Mouse (Mus musculus) lung, postnatal 10 days (tissue): ENCODE results near the gene Tmem74b.

Source experiments
- DNase-seq: peaks from one replicate; pipeline ENCODE4 v3.0.0; 2021

Gene Tmem74b

DNA sequence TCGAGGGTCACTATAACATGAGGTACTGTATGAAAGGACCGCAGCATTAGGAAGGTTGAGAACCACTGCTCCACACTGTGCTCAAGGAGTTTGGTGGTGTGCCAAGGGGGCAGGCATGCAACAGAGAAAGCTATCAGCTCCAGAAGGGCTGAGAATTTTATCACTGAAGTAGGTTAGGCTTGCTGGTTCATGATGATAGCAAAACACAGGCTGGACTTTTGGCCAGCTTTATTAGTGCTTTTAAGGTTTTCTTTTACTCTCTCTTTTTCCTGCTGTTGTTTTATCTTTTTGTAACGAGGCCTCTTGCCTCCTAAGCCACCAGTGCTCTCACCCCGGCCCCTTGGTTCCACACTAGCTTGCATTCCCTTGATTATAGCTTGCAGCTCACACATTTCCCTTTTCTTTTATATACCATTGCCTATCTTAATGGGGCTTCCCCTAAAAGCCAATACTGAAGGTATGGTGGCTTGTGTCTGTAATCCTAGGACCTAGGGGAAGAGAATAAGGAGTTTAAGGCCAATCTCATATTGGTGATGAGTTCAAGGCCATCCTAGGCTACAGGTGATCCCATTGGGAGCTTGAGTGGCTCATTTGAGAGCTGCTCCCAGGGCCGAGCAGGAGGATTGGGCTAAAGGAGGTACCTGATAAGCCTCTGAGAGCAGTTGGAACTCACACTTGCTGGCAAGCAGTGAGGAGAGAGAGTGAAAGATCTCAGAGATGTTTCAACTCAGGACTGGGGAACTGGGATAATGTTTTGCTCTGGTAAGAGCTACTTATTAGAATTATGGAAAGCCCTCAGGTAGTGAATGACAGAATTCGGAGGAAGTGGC is 41.3 kb downstream of the Tmem74b start:
- DNase-seq = no peak

GRCm38 (mm10) chr2:151743845-151744244 is 42.0 kb downstream of the Tmem74b start, which contains the start of gene Psmf1:
Gene Psmf1, minus strand, starts transcription at chr2:151744186.
- DNase-seq = no peak

GRCm38 (mm10) chr2:151747847-151748705 is 46.3 kb downstream of the Tmem74b start:
- DNase-seq = peak; percentile 78

GRCm38 (mm10) chr2:151751330-151751729 is 49.5 kb downstream of the Tmem74b start:
- no peak for DNase-seq

DNA sequence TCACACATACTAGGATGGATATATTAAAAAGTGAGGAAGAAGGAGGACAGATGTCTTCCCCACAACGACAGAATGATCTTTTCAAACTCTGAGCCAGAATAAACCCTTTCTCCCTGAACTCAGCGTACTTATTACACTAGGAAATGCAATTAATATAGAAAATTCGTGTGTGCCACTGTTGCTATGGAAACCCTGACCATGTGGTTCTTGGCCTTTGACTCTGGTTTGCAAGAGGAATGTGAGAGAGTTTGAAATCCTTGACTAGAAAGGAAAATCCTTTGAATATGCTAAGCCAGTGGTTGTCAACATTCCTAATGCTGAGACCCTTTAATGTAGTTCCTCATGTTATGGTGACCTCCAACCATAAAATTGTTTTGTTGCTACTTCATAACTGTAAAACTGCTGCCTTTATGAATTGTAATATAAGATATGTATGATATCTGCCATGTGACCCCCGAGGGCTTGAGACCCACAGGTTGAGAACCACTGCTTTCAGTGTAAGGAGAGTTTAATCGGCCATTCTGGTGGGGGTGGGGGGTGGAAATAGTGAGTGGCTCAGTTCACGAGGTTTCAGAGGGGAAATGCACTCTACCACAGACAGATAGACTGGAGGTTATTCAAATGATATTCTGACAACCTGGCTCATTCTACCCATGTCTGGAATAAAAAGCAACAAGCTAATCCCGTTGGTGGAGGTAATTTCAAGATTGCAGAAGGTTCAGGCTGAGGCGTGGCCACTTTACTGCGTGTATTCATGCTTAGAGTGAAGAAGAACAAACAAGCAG is 54.7 kb downstream of the Tmem74b start:
- peak; percentile 43 for DNase-seq

GRCm38 (mm10) chr2:151757451-151757850 is 55.6 kb downstream of the Tmem74b start:
- DNase-seq = no peak

DNA sequence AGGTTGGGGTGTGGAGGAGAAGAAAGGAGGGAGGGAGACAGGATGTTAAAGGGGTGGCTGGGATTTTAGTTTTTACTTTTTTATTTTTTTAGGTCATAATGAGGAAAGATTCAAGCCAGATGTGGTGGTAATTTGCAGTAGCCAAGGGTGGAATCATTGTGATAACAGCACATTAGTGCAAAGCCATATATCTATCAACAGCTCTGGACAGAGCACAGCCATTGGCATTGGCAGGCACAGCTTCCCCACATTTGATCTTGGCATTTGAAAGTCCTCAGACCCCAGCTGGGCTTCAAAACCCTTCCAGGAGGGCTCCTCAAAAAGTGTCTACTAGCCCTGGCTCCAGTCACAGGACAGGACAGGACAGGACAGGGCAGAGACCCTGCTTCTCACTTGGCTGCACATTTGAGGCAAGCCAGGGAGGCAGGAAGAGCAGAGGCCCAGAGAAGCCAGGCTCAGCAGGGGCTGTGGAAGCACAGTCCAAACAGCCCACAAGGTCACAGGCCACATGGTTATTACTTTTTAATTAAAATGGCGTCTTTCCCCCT is 57.1 kb downstream of the Tmem74b start:
- peak; percentile 16 for DNase-seq
